Mouse (Mus musculus) testis, adult 2 months (tissue): ENCODE measurements around the gene Sh2b1.

ENCODE experiments used
- CTCF ChIP-seq: fragments of 200-500 bp; IDR thresholded peaks from 2 replicates; pipeline ENCODE4 v1.5.1; 2012; ENCODE audit warnings: low read depth, mild to moderate bottlenecking, inconsistent platforms, low read length, moderate library complexity; ENCODE audit not compliant: control insufficient read depth, insufficient read depth, insufficient replicate concordance
- POLR2A ChIP-seq: fragments of 200-500 bp; IDR thresholded peaks from 2 replicates; pipeline ENCODE4 v1.6.1; 2012; ENCODE audit warnings: low read depth, mild to moderate bottlenecking, inconsistent platforms, low read length, moderate library complexity; ENCODE audit not compliant: control insufficient read depth

DNA sequence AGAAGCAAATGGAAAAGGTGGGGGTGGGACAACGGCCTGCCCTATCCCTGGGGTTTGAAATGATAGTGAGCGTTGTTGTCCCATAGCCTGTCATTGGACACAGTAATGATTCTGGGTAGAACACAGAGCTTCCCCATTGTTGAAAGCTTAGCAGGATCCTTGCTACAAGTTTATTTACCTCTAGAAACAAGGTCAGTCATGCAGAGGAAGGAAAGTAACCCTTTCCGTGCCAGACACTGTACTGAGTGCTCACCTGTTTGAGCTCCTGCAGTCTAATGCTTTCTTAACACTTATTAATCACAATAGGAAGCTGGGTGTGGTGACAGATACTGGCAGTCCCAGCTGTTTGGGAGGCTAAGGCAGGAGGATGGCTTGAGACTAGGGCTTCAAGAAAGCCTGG, 39.4 kb downstream of the Sh2b1 start:
- TF ChIP-seq CTCF (no peak), POLR2A (no peak)
